In genomic region chr9:58411556-58411955, GRCm38 (mm10) we compare ENCODE assay signal across 28 mouse cellular contexts. TPM values are rescaled to one million over a fixed set of nuclear protein-coding genes. Genes with fewer than 3 reads are reported as not detected.
DNase-seq lines count a peak whose midpoint lies in the region; ATAC-seq lines count a peak whose summit lies in the region.
"Had no signal": no experiment of that assay in that cellular context is flagged by ENCODE, and none has a peak within 500 bp of the region (broad histone marks: within the 10 kb centered on the region; RNA-seq: fewer than 3 reads in every experiment).

No protein-coding gene starts in this region.

- DNase-seq in heart, adult 11 months, result peak; percentile 93
- DNase-seq in 3T3-L1 (ENCODE audit: low read depth, low spot score), result peak; percentile 3
- peak; percentile 30 to 50 for DNase-seq in heart, postnatal 10 days
- DNase-seq in gastrocnemius, postnatal 4 days (ENCODE audit: low spot score in 2 of 2), result no peak
- DNase-seq: adrenal gland, postnatal 10 days; cerebellum, adult 11 months; cerebellum, adult 8-10 months; cerebellum, postnatal 14 days; embryo, embryonic 11 days; gastrocnemius, adult 2 months; gastrocnemius, postnatal 25 days; kidney, adult 18-20 months had no signal

- H3K27ac ChIP-seq in heart, embryonic 11.5 days (ENCODE audit: low read depth, low read length), result no peak overlapping the region
- 0 out of 4 replicates have a peak overlapping the region, but pooled peaks of 1 of the 2 experiments have one; percentile 11 for H3K27ac ChIP-seq in heart, embryonic 14.5 days (replicated peaks in 1 of 2; ENCODE audit: control insufficient read depth in 1 of 2, insufficient read depth in 1 of 2, low read depth in 2 of 2, low read length in 2 of 2)
- H3K27ac ChIP-seq in kidney, embryonic 15.5 days, result no peak overlapping the region
- H3K27ac ChIP-seq: embryonic facial prominence, embryonic 15.5 days; forebrain, embryonic 10.5 days; gastrocnemius, adult 2 months; hindbrain, embryonic 13.5 days; intestine, embryonic 15.5 days had no signal

- no peaks in the 10 kb centered on the region for H3K36me3 ChIP-seq in heart, embryonic 11.5 days (ENCODE audit: control insufficient read depth, insufficient read depth, low read length)
- no peaks in the 10 kb centered on the region for H3K36me3 ChIP-seq in heart, embryonic 14.5 days (ENCODE audit: control insufficient read depth, insufficient read depth, low read length)
- H3K36me3 ChIP-seq in kidney, embryonic 15.5 days, result no peaks in the 10 kb centered on the region
- H3K36me3 ChIP-seq: embryonic facial prominence, embryonic 15.5 days; forebrain, embryonic 10.5 days; hindbrain, embryonic 13.5 days; intestine, embryonic 15.5 days had no signal

- no peak overlapping the region for H3K4me3 ChIP-seq in heart, embryonic 11.5 days (ENCODE audit: low read depth, low read length)
- no peak overlapping the region for H3K4me3 ChIP-seq in heart, embryonic 14.5 days (ENCODE audit: control insufficient read depth in 1 of 2, insufficient read depth in 1 of 2, low read depth in 1 of 2, low read length in 2 of 2)
- no peak overlapping the region for H3K4me3 ChIP-seq in kidney, embryonic 15.5 days (replicated peaks)
- H3K4me3 ChIP-seq: embryonic facial prominence, embryonic 15.5 days; erythroblast, embryonic 14.5 days; forebrain, embryonic 10.5 days; gastrocnemius, adult 2 months; hindbrain, embryonic 13.5 days; intestine, embryonic 15.5 days had no signal

- H3K4me1 ChIP-seq in heart, embryonic 11.5 days (ENCODE audit: control insufficient read depth, insufficient read depth, low read length), result no peaks in the 10 kb centered on the region
- H3K4me1 ChIP-seq in heart, embryonic 14.5 days (ENCODE audit: control insufficient read depth in 2 of 2, insufficient read depth in 2 of 2, low read length in 2 of 2), result peaks cover 13 to 23% of the 10 kb centered on the region in 2 experiments
- H3K4me1 ChIP-seq in kidney, embryonic 15.5 days, result no peaks in the 10 kb centered on the region
- H3K4me1 ChIP-seq: embryonic facial prominence, embryonic 15.5 days; forebrain, embryonic 10.5 days; intestine, embryonic 15.5 days had no signal

- no peaks in the 10 kb centered on the region for H3K27me3 ChIP-seq in heart, embryonic 11.5 days (ENCODE audit: control insufficient read depth, insufficient read depth, low read length)
- no peaks in the 10 kb centered on the region for H3K27me3 ChIP-seq in heart, embryonic 14.5 days (ENCODE audit: control insufficient read depth, insufficient read depth, low read length)
- no peaks in the 10 kb centered on the region for H3K27me3 ChIP-seq in kidney, embryonic 15.5 days
- H3K27me3 ChIP-seq: embryonic facial prominence, embryonic 15.5 days; intestine, embryonic 15.5 days had no signal

- 41% methylated on average over 9 of the region's 9 CpGs for WGBS in heart, embryonic 11.5 days (ENCODE audit: insufficient replicate concordance)
- 34% methylated on average over 9 of the region's 9 CpGs for WGBS in heart, embryonic 14.5 days
- 79% methylated on average over 9 of the region's 9 CpGs for WGBS in kidney, embryonic 15.5 days

- no peak for ATAC-seq in heart, embryonic 11.5 days (replicated peaks; ENCODE audit: insufficient number of reproducible peaks, low FRiP score, low TSS enrichment)
- 0 out of 2 replicates have a peak, but pooled peaks have one; percentile 49 for ATAC-seq in heart, embryonic 14.5 days (ENCODE audit: insufficient number of reproducible peaks, insufficient read depth, low FRiP score, low read depth)
- ATAC-seq in kidney, embryonic 15.5 days (replicated peaks; ENCODE audit: low FRiP score), result no peak
- ATAC-seq: forebrain, embryonic 14.5 days; intestine, embryonic 15.5 days had no signal

- no peak overlapping the region for H3K9ac ChIP-seq in heart, embryonic 11.5 days (ENCODE audit: low read depth, low read length)
- no peak overlapping the region for H3K9ac ChIP-seq in heart, embryonic 14.5 days (ENCODE audit: low read length)
- no peak overlapping the region for H3K9ac ChIP-seq in kidney, embryonic 15.5 days
- H3K9ac ChIP-seq: embryonic facial prominence, embryonic 15.5 days; hindbrain, embryonic 13.5 days; intestine, embryonic 15.5 days had no signal

- intact Hi-C loops in heart, postnatal 10 days (cut with DNase I), result loop anchor here (2.0 to 5.0 kb wide), 2 partner anchors 46 to 77 kb away; partner anchors contain the start of gene Insyn1

- H3K4me2 ChIP-seq in heart, embryonic 11.5 days, result no peak overlapping the region
- H3K4me2 ChIP-seq in heart, embryonic 14.5 days (ENCODE audit: low read length), result peak overlapping the region; percentile 16; the same call in 1 of the 2 replicates
- H3K4me2 ChIP-seq in kidney, embryonic 15.5 days, result no peak overlapping the region
- H3K4me2 ChIP-seq: embryonic facial prominence, embryonic 15.5 days; hindbrain, embryonic 13.5 days; intestine, embryonic 15.5 days had no signal

- no peaks in the 10 kb centered on the region for H3K9me3 ChIP-seq in heart, embryonic 11.5 days (replicated peaks; ENCODE audit: control insufficient read depth, low read length)
- H3K9me3 ChIP-seq in heart, embryonic 14.5 days (ENCODE audit: control insufficient read depth, low read length), result no peaks in the 10 kb centered on the region
- no peaks in the 10 kb centered on the region for H3K9me3 ChIP-seq in kidney, embryonic 15.5 days (replicated peaks)
- H3K9me3 ChIP-seq: embryonic facial prominence, embryonic 15.5 days; forebrain, embryonic 10.5 days; hindbrain, embryonic 13.5 days; intestine, embryonic 15.5 days had no signal

RNA-seq across cellular contexts. Expression of gene Tbc1d21, which starts 41.3 kb away (rescaled TPM):
- not detected in 2 replicates for polyA plus RNA-seq in heart, embryonic 11.5 days (2014; fragmentation: Nextera tagmentation; extraction: Ambion mirVana)
- not detected in 2 replicates for polyA plus RNA-seq in heart, embryonic 14.5 days (2014; fragmentation: Nextera tagmentation; extraction: Ambion mirVana)
- total RNA-seq in heart, postnatal 10 days (2021), result not detected
- total RNA-seq in gastrocnemius, postnatal 4 days (2021), result not detected
- not detected in 2 replicates for polyA plus RNA-seq in kidney, embryonic 15.5 days (2015; fragmentation: Nextera tagmentation; extraction: Ambion mirVana)
- total RNA-seq: adrenal gland, postnatal 10 days; adrenal gland, postnatal 4 days; common myeloid progenitor, adult 5-6 weeks; gastrocnemius, adult 2 months; gastrocnemius, postnatal 25 days; hematopoietic stem cell, adult 5-6 weeks; MEL had no signal
- polyA plus RNA-seq: brain, embryonic 14.5 days; C2C12; embryonic facial prominence, embryonic 11.5 days; embryonic facial prominence, embryonic 15.5 days; erythroblast, embryonic 14.5 days; forebrain, embryonic 10.5 days; forebrain, embryonic 14.5 days; hindbrain, embryonic 13.5 days; intestine, embryonic 15.5 days had no signal

Comparison
In these comparisons a context has a peak if more than half of its experiments do, and no peak if none do; other contexts are left out.
1. DNase-seq: peak in heart, adult 11 months (single experiment), 3T3-L1 (single experiment) and heart, postnatal 10 days (2 of 2); none in gastrocnemius, postnatal 4 days (0 of 2).